Mouse (Mus musculus): ENCODE measurements around the gene Gdi2. TPM values are rescaled to one million over a fixed set of nuclear protein-coding genes. Genes with fewer than 3 reads are reported as not detected.

The Gdi2 gene
- 274 TPM for total RNA-seq (2023)

GRCm38 (mm10) chr13:3537594-3538222, at the start of gene Gdi2:
TSS of gene Gdi2 (plus strand) at chr13:3538063.

DNA sequence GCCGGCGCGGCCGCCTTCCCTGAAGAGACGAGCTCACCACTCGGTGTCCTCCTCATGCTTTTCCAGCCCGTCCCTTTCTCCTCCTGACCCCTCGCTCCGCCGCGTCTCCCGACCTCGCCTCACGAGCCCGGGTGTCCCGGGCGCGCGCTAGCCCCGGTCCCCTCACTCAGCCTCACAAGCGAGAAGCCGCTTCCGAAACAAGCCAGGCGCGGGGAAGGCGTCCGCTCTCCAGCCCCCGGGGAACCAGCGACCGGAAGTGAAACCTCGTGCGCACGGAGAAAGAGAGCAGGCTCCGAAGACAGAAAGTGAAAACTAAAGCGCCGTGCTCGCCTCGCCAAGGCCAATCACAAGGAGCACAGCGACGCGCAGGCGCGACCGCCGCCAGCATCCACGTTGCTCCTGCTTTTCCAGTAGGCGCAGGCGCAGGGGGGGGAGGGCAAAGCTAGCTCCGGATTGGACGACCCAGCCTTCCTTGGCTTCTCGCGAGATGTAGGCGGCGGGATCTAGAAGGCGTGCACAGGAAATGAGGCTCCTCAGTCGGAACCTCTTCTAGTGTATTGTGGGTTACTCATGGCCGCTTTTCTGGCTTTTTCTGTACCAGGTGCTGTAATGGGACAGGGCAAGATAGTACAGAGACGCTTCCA, 73.1 kb downstream of the Gdi2 start, which contains the start of gene Fam208b:
Fam208b (minus strand) TSS at position 314 of the 644 bp plus-strand sequence.

Other genes with a start within 250 kb of the Gdi2 start
- 91.7 TPM for gene Fam208b, start 73.0 kb downstream of the Gdi2 start, total RNA-seq (2023)
- gene Asb13, start 96.0 kb downstream of the Gdi2 start, total RNA-seq (2023): 27.6 TPM

All from CD8-positive naive resting alpha-beta T cell, adult 57 days (primary cell).